Mouse (Mus musculus) cerebral cortex, adult 2 months (tissue): ENCODE results near the gene Pamr1.

Experiments used
- WGBS: fragments of 180-500 bp; shearing (Covaris S2); methylation state at CpG from one replicate; pipeline ENCODE4 v1.1.7; 2018; 5-methylcytosine and 5-hydroxymethylcytosine counted together

The Pamr1 gene

DNA sequence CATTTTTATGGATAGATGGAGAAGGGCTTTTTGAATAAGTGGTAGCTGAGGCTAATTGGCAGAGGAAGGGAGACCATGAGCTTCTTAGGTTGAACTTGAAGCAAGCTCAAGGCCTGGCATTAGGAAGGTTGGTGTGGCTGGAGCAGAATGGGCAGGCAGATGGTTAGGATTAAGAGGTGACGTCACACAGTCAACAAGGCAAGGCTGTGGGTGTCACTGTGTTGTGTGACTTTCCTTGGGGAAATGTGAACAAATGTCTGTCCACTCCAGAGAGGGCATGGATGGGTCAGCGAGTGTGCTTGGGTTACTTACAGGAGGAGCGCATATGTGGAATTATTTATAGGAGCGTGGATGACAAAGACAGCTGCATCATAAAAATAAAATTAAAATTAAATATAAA, 50.7 kb downstream of the Pamr1 start:
- WGBS = 84% methylated on average over 4 of the region's 4 CpGs

- WGBS = 58% methylated on average over 4 of the region's 4 CpGs
Measured at GRCm38 (mm10) chr2:102610485-102610884, 60.7 kb downstream of the Pamr1 start.

DNA sequence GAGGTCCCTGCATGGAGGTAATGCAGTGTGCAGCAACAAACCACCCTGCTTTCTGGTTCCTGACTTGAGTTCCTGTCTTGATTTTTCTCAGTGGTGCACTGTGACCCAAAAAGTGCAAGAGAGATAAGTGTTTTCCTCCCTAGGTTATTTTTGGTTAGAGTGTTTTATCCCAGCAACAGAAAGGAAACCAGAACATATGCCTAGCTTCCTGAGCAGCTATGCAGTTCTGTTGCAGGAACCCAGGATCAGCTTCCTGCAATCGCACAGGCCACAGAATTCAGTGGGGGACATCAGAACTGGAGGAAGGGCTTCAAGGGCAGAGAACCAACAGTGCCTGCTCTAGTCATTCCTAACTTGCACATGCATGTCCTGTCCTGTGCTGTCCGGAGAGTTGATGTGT, 66.8 kb downstream of the Pamr1 start:
- WGBS = 42% methylated on average over 2 of the region's 2 CpGs

DNA sequence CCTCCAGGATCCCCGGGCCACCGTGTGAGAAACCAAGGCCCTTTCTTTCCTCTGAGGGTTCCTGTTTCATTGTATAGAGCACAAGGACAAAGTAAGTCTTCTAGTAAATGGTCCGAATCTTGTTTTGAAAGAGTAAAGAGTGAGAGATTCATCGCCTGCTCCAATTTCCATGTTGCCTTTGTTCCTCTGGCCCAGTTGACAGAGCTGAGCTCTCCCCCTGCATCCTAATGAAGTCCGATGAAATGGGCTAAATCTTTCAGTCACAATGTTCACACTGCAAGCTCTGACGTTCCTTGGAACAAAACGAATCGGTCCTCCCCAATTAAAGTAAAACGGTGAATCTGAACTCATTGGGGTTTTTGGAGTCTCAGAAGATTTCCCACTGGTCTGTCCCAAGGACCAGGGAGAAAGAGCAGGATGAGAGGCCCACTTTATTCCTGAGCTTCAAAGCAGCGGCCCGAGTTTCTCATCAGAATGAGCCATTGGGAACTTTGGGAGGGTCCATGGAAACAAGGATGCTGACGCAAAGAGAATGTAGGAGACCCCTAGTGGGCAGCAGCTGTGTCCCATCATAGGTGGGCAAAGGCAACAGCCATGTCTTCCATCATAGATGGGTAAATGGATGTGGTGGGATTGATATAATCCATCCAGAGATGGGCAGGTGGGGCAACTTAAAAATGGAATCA, 71.1 kb downstream of the Pamr1 start:
- 57% methylated on average over 12 of the region's 12 CpGs for WGBS

DNA sequence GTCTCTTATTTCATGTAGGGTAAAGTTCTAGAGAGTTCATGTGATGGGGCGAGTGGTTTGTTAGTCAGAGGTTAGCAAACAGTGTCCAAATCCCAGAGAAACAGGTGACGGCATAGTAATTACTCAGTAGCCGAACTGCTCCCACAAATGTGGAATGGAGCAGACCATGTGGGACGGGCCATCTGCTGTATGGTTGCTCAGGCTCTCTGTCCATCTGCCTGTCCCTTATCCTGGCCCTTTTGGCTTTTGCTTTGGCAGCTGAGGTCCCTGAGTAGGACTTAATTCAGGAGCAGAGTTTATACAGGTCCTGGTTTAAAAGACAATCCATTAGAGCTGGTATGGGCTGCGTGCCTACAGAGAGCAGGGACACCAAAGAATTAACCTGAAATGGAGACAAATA, 72.4 kb downstream of the Pamr1 start:
- WGBS = 68% methylated on average over 5 of the region's 5 CpGs

DNA sequence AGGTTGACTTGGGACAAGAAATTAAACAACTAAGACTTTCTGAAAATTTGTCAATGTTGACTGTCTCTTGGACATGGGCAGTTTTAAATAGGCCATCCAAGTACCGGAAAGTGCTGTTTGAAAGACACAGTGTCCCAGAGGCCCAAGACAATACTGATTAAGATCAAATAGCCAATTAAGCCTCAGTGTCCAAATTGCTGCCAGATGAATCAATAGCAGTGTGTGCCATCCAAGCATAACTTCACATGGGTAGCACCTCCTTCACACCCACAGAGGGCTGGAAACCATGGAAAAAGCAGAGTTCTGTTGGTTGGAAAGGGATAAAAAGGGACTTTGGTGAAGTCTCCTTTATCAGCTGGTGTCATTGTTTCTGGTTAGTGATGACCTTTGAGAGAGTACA, 74.7 kb downstream of the Pamr1 start:
- WGBS = 79% methylated on average over 1 of the region's 1 CpGs

DNA sequence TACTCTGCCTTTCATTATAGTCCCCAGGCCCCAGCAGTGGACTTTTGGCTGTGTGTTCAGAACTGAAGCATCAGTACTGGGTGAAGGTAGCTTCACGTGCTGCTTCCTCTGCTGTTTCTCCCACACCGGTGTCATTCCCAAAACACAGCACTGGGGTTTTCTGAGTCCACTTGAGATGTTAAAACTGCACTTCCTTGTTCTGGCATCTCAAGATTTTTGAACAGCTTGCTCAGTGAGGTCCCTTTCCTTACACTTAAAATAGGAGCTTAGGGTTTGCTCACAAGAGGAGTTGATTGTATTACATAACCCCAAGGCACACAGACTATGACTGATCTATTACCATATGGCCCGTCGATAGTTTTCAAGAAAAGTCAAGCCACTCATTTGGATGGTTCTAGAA, 82.5 kb downstream of the Pamr1 start:
- WGBS = 51% methylated on average over 4 of the region's 4 CpGs

DNA sequence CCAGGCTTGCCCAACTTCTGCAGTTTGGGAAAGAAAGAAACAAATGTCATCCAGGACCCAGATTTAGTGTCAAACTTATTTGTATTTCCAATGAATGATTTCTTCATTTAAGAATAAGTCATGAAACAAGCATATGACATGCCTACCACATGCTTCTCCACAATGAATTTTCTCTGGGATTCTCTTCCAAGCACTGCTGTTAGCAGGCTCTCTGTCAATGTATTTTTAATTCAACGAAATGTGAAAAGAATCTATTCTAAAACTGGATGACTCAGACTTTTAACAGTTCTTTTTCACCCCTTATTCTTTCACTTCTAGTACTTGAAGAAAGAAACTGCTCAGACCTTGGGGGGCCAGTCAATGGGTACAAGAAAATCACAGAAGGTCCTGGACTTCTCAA, 84.2 kb downstream of the Pamr1 start:
- WGBS = 26% methylated on average over 1 of the region's 1 CpGs

GRCm38 (mm10) chr2:102635523-102636060, 85.8 kb downstream of the Pamr1 start:
- 31% methylated on average over 3 of the region's 3 CpGs for WGBS

GRCm38 (mm10) chr2:102636116-102636600, 86.3 kb downstream of the Pamr1 start:
- 71% methylated on average over 7 of the region's 7 CpGs for WGBS

- 56% methylated on average over 5 of the region's 5 CpGs for WGBS
Measured at GRCm38 (mm10) chr2:102638140-102638539, 88.3 kb downstream of the Pamr1 start.

GRCm38 (mm10) chr2:102638690-102639089, 88.9 kb downstream of the Pamr1 start:
- 29% methylated on average over 2 of the region's 2 CpGs for WGBS

- WGBS = 71% methylated on average over 10 of the region's 10 CpGs
Measured at GRCm38 (mm10) chr2:102648845-102649500, 99.2 kb downstream of the Pamr1 start.

DNA sequence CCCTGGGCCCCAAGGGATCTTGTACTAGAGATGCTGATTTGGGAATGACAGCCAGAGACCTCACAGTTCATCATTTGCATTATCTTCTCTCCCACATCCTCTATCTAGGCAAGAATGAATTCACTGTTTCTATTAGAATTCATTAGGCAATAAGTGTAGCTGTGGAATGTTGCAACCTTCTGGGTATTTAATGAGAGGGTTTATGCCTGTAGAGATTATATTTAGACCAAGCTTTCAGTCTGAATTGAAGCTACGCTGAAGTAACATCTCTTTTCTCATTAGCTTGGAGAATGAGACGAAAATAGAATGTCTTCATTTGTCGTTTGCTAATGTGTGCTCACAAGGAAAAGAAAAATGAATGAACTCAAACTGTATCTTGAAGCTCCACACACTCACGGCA, 100.5 kb downstream of the Pamr1 start:
- 30% methylated on average over 4 of the region's 4 CpGs for WGBS

DNA sequence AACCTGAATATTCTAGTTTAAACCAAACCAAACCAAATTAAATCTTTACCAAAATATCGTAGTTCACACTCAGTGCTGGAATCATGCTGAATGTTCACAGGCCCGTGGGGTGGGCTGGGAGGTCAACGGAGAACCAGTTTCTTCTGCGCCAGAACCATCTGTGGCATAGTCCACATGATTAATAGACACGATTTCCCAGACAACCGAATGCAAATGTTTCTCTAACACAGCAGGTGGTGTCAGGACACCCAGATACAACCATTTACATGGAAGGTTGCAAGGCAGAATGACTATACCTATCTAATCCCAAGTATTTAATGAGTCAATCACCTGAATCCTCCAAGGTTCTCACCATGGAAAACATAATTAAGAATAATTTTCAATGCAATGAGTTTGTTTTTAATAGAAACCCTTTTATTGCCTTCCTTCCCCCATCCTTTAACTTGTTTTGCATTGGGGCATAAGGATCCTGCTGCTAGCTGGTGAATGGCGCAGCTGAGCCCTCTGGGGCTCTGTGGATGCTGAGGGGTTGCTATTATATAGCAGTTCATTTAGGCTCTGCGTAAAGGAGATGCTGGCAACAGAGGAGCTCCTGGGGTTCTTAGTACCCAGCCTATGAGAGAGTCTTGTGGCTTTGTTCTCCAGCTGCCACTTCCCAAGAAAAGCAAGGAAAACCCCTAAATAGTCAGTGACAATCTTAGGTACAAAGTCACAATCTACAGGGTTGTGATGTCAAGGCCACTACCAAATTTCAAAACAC, 106.3 kb downstream of the Pamr1 start:
- 63% methylated on average over 8 of the region's 8 CpGs for WGBS

GRCm38 (mm10) chr2:102657726-102658125, 107.9 kb downstream of the Pamr1 start:
- 14% methylated on average over 7 of the region's 7 CpGs for WGBS

DNA sequence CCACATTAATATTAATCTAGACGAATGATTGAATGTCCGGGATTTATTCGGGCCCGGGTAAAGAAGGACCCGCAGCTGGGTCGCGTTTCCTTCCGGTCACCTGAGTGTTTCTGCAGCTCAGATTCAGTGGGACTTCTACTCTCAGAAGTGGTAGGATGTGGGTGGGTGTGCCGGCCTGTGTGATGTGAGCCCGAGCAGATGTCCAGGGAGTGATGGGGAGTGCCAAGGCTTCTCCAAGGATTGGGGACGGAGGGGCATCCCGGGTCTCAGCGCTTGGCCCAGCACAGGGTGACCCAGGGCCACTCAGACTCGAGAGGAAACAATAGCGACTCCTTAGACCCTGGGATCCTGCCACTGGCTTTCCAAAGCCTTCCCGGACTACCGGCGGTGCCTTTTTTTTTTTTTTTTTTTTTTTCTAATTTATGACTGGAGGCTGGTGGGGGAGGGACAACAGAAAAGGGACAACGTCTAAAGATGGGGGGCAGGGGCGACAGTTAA, 108.4 kb downstream of the Pamr1 start, which contains the start of gene Slc1a2:
Slc1a2 (plus strand) TSS at position 497 of the 498 bp plus-strand sequence.
- under 1% methylated on average over 20 of the region's 20 CpGs for WGBS

GRCm38 (mm10) chr2:102658661-102659520, 109.1 kb downstream of the Pamr1 start:
- WGBS = under 1% methylated on average over 80 of the region's 80 CpGs

DNA sequence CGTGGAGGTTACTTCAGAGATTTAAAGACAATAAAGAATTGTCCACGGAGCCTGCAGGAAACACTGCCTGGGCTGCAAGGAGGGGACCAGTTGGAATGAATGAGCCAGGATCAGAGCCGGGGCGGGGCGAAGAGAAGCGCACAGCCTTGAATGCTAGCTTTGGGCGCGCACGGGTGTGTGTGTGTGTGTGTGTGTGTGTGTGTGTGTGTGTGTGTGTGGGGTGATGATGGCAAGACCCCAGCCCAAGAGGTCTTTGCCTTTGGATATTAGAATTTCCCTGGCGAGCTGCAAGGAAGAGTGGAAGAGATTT, 109.7 kb downstream of the Pamr1 start:
- WGBS = 1% methylated on average over 10 of the region's 10 CpGs

DNA sequence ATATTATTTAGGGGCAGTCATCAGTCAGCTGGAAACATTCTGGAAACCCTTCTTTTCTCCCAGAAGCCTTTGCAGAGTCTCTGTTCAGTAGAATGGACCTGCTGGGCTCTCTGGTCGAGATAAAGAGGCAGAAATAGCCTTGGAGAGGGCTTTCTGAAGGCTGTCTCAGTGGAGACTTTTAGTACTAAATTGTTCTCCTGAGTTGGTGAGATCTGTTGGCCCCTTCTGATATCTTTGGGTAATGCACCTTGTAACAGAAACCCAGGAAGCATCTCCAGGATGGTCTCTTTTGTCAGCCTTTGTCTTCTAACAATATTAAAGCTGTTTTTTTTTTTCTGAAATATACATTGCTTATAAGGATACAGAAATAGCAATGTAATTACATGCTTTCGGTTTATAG, 111.2 kb downstream of the Pamr1 start:
- WGBS = 21% methylated on average over 2 of the region's 2 CpGs

- 30% methylated on average over 9 of the region's 9 CpGs for WGBS
Measured at GRCm38 (mm10) chr2:102662911-102663310, 113.1 kb downstream of the Pamr1 start.
